Mouse (Mus musculus): ENCODE measurements around the gene Klhl36. TPM values are rescaled to one million over a fixed set of nuclear protein-coding genes. Genes with fewer than 3 reads are reported as not detected.

The Klhl36 gene
- polyA plus RNA-seq, 1 experiment from 2014 or later = 22.1 TPM

GRCm38 (mm10) chr8:119838100-119838982, 23.7 kb upstream of the Klhl36 start:
- no peak for TF ChIP-seq CTCF (IDR thresholded peaks at IDR 0.05; ENCODE audit: low read depth)
- Histone ChIP-seq H3K27ac (peak overlapping the region; percentile 73), H3K4me3 (replicated peaks; ENCODE audit: low read depth, low read length) (peak overlapping the region; percentile 72), H3K9me3 (replicated peaks; ENCODE audit: low read length) (no peaks in the 10 kb centered on the region), H3K4me1 (replicated peaks; ENCODE audit: insufficient read depth, low read length) (peaks cover 25% of the 10 kb centered on the region), H3K27me3 (ENCODE audit: insufficient read depth, low read length) (no peaks in the 10 kb centered on the region), H3K4me2 (ENCODE audit: low read length) (peak overlapping the region; percentile 87), H3K9ac (ENCODE audit: low read depth, low read length) (peak overlapping the region; percentile 76; the same call in 1 of the 2 replicates), H3K36me3 (ENCODE audit: insufficient read depth, low read length) (0 out of 2 replicates have a peak, but pooled peaks cover 2% of the 10 kb centered on the region)
- DNase-seq (ENCODE audit: low spot score) (no peak), ATAC-seq (replicated peaks; ENCODE audit: low FRiP score, low read depth) (no peak)
- WGBS = 42% methylated on average over 19 of the region's 19 CpGs

- 63% methylated on average over 4 of the region's 4 CpGs for WGBS
- no peaks in the 10 kb centered on the region for H3K9me3 ChIP-seq (replicated peaks; ENCODE audit: low read length)
- no peaks in the 10 kb centered on the region for H3K27me3 ChIP-seq (ENCODE audit: insufficient read depth, low read length)
- peak overlapping the region; percentile 87 for H3K4me2 ChIP-seq (ENCODE audit: low read length)
- DNase-seq (ENCODE audit: low spot score) (no peak), ATAC-seq (replicated peaks; ENCODE audit: low FRiP score, low read depth) (no peak)
- peak overlapping the region; percentile 73; the same call in 1 of the 2 replicates for H3K27ac ChIP-seq
- H3K36me3 ChIP-seq (ENCODE audit: insufficient read depth, low read length) = 0 out of 2 replicates have a peak, but pooled peaks cover 2% of the 10 kb centered on the region
- TF ChIP-seq CTCF (IDR thresholded peaks at IDR 0.05; ENCODE audit: low read depth) = no peak
- peak overlapping the region; percentile 72 for H3K4me3 ChIP-seq (replicated peaks; ENCODE audit: low read depth, low read length)
- H3K9ac ChIP-seq (ENCODE audit: low read depth, low read length) = peak overlapping the region; percentile 76
- H3K4me1 ChIP-seq (replicated peaks; ENCODE audit: insufficient read depth, low read length) = peaks cover 24% of the 10 kb centered on the region
These were observed 23.1 kb upstream of the Klhl36 start for GRCm38 (mm10) chr8:119838983-119839340.

- Histone ChIP-seq H3K27ac (peak overlapping the region; percentile 84), H3K4me2 (ENCODE audit: low read length) (peak overlapping the region; percentile 87), H3K27me3 (ENCODE audit: insufficient read depth, low read length) (no peaks in the 10 kb centered on the region), H3K9ac (ENCODE audit: low read depth, low read length) (peak overlapping the region; percentile 76), H3K9me3 (replicated peaks; ENCODE audit: low read length) (no peaks in the 10 kb centered on the region), H3K4me3 (replicated peaks; ENCODE audit: low read depth, low read length) (peak overlapping the region; percentile 72), H3K4me1 (replicated peaks; ENCODE audit: insufficient read depth, low read length) (peaks cover 24% of the 10 kb centered on the region), H3K36me3 (ENCODE audit: insufficient read depth, low read length) (0 out of 2 replicates have a peak, but pooled peaks cover 2% of the 10 kb centered on the region)
- no peak for DNase-seq (ENCODE audit: low spot score)
- ATAC-seq (replicated peaks; ENCODE audit: low FRiP score, low read depth) = peak; percentile 9; the same call in 1 of the 2 replicates
- 7% methylated on average over 14 of the region's 14 CpGs for WGBS
- TF ChIP-seq CTCF (IDR thresholded peaks at IDR 0.05; ENCODE audit: low read depth) = no peak
These were observed 22.5 kb upstream of the Klhl36 start for GRCm38 (mm10) chr8:119839419-119840021.

GRCm38 (mm10) chr8:119840275-119840808, 21.7 kb upstream of the Klhl36 start, which contains the start of gene Cotl1:
Gene Cotl1 (minus strand): TSS chr8:119840544.
- Histone ChIP-seq H3K9me3 (replicated peaks; ENCODE audit: low read length) (no peaks in the 10 kb centered on the region), H3K9ac (ENCODE audit: low read depth, low read length) (peak within 1 kb of the TSS; percentile 76), H3K4me2 (ENCODE audit: low read length) (peak within 1 kb of the TSS; percentile 87), H3K36me3 (ENCODE audit: insufficient read depth, low read length) (0 out of 2 replicates have a peak, but pooled peaks cover 2% of the 10 kb centered on the region), H3K4me3 (replicated peaks; ENCODE audit: low read depth, low read length) (peak within 1 kb of the TSS; percentile 72), H3K27ac (peak within 1 kb of the TSS; percentile 84), H3K4me1 (replicated peaks; ENCODE audit: insufficient read depth, low read length) (peaks cover 24% of the 10 kb centered on the region), H3K27me3 (ENCODE audit: insufficient read depth, low read length) (no peaks in the 10 kb centered on the region)
- DNase-seq (ENCODE audit: low spot score) (peak; percentile 98), ATAC-seq (replicated peaks; ENCODE audit: low FRiP score, low read depth) (peak; percentile 90)
- WGBS = under 1% methylated on average over 57 of the region's 57 CpGs
- no peak for TF ChIP-seq CTCF (IDR thresholded peaks at IDR 0.05; ENCODE audit: low read depth)

- H3K27me3 ChIP-seq (ENCODE audit: insufficient read depth, low read length) = no peaks in the 10 kb centered on the region
- ATAC-seq (replicated peaks; ENCODE audit: low FRiP score, low read depth) (0 out of 2 replicates have a peak, but pooled peaks have one; percentile 19), DNase-seq (ENCODE audit: low spot score) (no peak)
- no peak; the same call in 1 of the 2 replicates for TF ChIP-seq CTCF (IDR thresholded peaks at IDR 0.05; ENCODE audit: low read depth)
- H3K27ac ChIP-seq = peak overlapping the region; percentile 58
- H3K9ac ChIP-seq (ENCODE audit: low read depth, low read length) = peak overlapping the region; percentile 35; the same call in 1 of the 2 replicates
- H3K9me3 ChIP-seq (replicated peaks; ENCODE audit: low read length) = no peaks in the 10 kb centered on the region
- H3K4me3 ChIP-seq (replicated peaks; ENCODE audit: low read depth, low read length) = peak overlapping the region; percentile 72
- peak overlapping the region; percentile 87 for H3K4me2 ChIP-seq (ENCODE audit: low read length)
- H3K36me3 ChIP-seq (ENCODE audit: insufficient read depth, low read length) = 0 out of 2 replicates have a peak, but pooled peaks cover 2% of the 10 kb centered on the region
- WGBS = 9% methylated on average over 8 of the region's 8 CpGs
- peaks cover 24% of the 10 kb centered on the region for H3K4me1 ChIP-seq (replicated peaks; ENCODE audit: insufficient read depth, low read length)
These were observed 21.1 kb upstream of the Klhl36 start for GRCm38 (mm10) chr8:119840905-119841411.

GRCm38 (mm10) chr8:119843444-119843843, 18.6 kb upstream of the Klhl36 start:
- WGBS = 3% methylated on average over 4 of the region's 4 CpGs
- Histone ChIP-seq H3K9ac (ENCODE audit: low read depth, low read length) (no peak overlapping the region), H3K4me3 (replicated peaks; ENCODE audit: low read depth, low read length) (no peak overlapping the region), H3K9me3 (replicated peaks; ENCODE audit: low read length) (no peaks in the 10 kb centered on the region), H3K4me1 (replicated peaks; ENCODE audit: insufficient read depth, low read length) (peaks cover 16% of the 10 kb centered on the region), H3K27ac (no peak overlapping the region), H3K36me3 (ENCODE audit: insufficient read depth, low read length) (no peaks in the 10 kb centered on the region), H3K27me3 (ENCODE audit: insufficient read depth, low read length) (no peaks in the 10 kb centered on the region), H3K4me2 (ENCODE audit: low read length) (no peak overlapping the region)
- ATAC-seq (replicated peaks; ENCODE audit: low FRiP score, low read depth) (no peak), DNase-seq (ENCODE audit: low spot score) (peak; percentile 95)
- TF ChIP-seq CTCF (IDR thresholded peaks at IDR 0.05; ENCODE audit: low read depth) = peak; percentile 91

All from kidney, postnatal 0 days (tissue).